Mouse (Mus musculus): ENCODE data around the gene Myh10. TPM values are rescaled to one million over a fixed set of nuclear protein-coding genes. Genes with fewer than 3 reads are reported as not detected.
A peak's percentile ranks its signal among the peaks of the same experiment; 100 is the strongest.
"Not testable (repeated sequence)": the region's sequence is repeated elsewhere in the genome, so short reads cannot be mapped to it uniquely, and the experiment has no call there.

The Myh10 gene
- total RNA-seq, 2 experiments from 2014 or later, result 12.7 to 20.7 TPM

DNA sequence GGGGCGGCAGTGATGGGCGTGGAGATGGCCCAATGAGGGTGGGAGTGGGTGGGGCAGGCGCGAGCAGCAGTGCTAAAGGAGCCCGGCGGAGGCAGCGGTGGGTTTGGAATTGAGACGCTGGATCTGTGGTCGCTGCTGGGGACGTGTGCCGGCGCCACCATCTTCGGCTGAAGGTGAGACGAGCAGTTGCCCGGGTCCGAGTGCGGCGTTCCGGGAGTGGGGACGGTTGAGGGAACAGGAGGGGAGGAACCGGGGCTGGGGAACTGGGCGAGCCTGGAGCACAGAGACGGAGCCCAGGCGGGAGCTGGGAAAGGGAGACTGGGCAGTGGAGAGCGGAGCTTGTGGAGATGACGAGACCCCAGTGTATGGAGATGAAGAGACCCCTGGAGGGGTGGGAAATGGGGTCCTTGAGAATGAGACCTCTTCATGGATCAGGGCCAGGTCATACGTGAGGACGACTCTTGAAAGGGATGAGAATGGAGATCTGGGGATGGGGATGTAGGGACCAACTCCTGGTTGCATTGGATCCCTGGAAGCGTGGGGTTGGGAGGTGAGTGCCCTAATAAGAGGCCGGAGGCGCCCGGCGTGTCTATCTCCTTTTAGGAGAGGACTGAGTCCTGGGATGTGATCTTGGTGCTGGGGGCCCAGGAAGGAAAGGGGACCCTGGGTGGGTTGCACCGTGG, 792 bp downstream of the Myh10 start:
- intact Hi-C loops (cut with DNase I), result no loop called here
- no peak for DNase-seq

DNA sequence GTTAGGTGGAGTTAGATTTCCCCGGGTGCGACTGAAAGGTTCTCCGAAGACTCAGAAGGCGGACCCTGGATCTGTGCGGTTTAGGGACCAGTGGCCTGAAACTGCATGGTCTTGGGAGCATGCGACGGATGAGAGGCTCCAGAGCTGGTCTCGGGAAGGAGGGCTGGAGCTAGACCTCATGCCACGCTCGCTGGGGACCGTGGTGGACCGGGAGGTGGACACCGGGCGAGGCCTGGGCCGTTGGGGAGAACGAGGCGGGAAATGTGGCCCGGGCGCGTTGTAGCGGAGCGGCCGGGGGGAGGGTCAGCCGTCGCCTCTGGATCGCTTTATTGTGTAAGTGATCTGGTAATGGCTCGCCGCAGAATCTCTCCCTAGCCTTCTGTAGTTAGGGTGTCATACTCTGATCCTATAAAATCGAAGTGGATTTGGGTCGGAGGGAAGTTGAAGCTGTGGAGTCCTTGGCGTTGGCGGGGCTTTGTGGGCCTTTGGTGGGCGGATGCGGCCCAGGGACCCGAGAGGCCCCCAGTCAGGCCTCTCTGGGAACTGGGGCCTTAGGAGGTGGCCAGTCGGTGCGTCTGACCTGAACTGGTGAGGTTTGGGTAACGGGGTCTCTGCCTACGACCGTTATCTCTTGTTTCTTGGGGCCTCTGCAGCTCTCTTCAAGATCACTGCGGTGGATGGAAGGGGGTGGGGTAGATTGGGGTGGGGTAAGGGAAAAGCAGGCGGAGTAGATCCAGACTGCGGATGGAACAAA, 1.5 kb downstream of the Myh10 start:
- intact Hi-C loops (cut with DNase I), result no loop called here
- DNase-seq, result peak in 1 of 2 experiments; percentile 32

DNA sequence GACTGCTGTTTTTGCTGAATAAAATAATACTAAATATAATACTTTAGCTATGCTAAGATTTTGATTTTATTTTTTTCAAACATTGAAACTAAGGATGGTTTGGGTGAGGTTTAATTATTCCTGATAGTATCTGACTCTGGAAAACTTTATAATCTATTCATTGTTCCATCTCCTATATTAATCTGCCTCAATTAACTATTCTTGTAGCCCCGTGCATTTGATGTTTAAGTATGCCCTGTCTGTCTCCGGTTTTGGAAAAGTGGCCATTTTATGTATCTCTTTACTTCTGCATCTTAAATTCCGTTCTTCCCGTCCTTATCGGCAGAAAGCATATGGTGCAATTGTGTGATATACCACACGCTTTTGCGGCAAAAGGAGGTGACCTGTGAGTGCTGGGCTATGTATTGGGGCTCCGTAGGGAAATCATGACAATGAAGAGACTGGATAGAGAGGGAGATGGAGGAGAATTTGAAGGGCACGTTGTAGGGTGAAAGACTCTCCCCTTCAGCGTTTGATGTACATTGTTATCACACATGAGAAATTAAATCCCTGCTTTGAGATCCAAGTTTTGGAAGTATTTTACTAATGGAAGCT, 2.2 kb downstream of the Myh10 start:
- intact Hi-C loops (cut with DNase I), result no loop called here
- DNase-seq, result no peak

DNA sequence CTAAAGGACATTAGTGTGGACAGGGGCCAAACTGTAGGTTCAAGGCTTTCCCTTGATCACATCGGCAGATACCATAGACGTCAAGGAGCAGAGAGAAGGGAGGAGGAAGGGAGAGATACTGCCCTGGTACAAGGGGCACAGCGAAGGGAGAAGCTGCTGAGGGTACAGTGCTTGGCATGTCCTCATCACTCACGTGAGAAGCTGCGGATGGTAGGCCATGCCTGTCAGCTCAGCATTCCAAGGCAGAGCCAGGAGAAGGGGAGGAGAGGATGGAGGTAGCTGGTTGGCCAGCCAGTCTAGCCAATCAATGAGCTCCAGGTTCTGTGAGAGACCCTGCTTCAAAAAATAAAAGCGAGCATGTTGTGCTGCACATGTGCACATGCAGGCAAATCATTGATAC, 11.0 kb downstream of the Myh10 start:
- intact Hi-C loops (cut with DNase I), result no loop called here

GRCm38 (mm10) chr11:68703360-68703759, 12.0 kb downstream of the Myh10 start:
- DNase-seq, result no peak
- intact Hi-C loops (cut with DNase I), result no loop called here

More for the DNA sequence above, 11.0 kb downstream of the Myh10 start:
- DNase-seq, result no peak

DNA sequence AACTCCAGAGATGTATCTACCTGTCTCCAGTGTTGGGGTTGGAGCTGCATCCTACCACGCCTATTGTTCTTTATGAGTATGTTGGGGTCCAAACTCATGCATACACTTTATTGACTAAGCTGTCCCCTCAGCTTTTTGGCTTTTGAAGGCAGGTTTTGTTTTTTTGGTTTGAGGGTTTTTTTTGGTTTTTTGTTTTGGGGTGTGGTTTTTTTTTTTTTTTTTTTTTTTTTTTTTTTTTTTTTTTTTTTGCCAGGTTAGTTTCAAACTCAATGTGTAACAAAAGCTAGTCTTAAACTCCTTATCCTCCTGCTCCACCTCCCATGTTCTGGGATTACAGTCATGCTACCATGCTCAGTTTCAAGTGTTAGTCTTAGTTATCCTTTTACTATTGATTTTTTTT, 12.9 kb downstream of the Myh10 start:
- no peak for DNase-seq
- intact Hi-C loops (cut with DNase I), result no loop called here

DNA sequence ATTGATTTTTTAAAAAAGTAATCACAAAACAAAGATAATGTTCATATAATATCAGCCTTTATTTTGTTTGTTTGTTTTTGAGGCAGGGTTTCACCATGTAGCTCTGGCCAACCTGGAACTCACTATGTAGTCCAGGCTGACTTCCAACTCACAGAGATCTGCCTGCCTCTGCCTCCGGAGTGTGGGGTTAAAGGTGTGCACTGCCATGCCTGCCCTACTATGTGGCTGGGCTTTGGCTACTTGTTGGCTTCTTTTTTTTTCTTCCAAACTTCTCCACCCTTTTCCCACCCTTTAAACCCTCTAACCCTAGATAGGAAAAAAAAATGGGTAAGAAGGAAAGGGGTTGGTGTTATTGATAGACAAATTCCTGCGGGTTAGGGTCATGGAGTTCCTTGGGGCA, 13.5 kb downstream of the Myh10 start:
- intact Hi-C loops (cut with DNase I), result loop anchor here (5.0 kb wide), 1 partner anchor 113 kb away; no protein-coding TSS in a partner anchor

GRCm38 (mm10) chr11:68706524-68707429, 15.4 kb downstream of the Myh10 start:
- intact Hi-C loops (cut with DNase I), result loop anchor here (5.0 kb wide), 1 partner anchor 114 kb away; no protein-coding TSS in a partner anchor
- DNase-seq, result no peak

More for the DNA sequence above, 13.5 kb downstream of the Myh10 start:
- no peak for DNase-seq

DNA sequence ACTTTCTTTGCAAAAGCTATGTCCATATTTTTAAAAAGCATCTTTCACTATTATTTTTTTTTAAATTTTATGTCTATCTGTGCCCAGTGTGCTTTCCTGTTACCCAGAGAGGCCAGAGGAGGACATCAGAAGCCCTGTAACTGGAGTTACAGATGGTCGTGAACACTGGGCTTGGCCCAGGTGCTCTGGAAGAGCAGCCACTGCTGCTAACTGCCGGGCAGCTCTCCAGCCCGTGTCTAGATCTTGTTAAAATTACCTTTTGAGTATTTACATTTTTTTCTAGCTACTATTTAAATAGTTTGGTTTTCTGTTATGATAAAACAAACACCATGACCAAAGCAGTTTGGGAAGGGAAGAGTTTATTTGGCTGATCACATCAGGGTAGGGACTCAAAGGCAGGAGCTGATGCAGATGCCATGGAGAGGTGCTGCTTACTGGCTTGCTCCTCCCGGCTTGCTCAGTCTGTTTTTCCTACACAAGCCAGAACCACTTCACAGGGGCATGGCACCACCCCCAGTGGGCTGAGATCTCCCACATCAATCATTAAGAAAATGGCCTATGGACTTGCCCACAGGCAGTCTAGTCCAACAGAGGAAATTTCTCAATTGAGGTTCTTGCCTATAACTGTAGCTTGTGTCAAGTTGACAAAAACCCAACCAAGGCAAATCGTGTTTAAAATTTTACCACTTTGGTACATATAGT, 16.7 kb downstream of the Myh10 start:
- no peak for DNase-seq
- intact Hi-C loops (cut with DNase I), result loop anchor here (5.0 kb wide), 1 partner anchor 116 kb away; no protein-coding TSS in a partner anchor

- intact Hi-C loops (cut with DNase I), result no loop called here
- no peak for DNase-seq
Observed at GRCm38 (mm10) chr11:68716167-68716566, 24.8 kb downstream of the Myh10 start.

DNA sequence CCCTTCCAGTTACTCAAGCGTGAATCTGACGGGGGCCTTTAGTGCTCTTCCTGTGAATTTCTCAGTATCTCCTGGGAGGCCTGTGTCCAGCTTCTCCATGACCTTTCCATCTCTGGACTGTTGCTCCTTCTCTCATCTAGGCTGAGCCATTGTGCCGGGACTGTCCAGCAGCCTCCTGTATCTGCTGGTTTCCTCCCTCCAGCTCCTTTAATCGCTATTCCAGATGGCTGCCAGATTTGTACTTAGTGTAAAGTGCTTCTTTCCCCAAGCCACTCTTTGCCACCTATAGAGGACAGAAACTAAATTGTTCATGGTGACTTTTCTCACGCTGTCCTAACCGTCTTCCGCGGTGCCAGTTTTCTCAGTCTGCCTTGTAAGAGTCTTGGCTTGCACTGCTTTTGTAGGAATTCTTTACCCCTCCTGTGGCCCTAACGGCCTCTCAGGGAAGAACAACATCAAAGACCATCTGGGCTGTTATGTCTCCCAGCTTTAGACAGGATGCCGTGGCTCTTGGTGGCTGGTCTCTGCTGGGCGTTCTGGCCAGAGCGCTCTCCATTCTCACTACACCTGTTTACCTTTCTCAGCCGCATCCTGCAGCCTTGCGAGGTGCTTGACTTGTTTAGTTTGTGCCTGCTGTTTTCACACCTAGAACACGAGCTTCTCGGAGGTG, 25.9 kb downstream of the Myh10 start:
- DNase-seq, result no peak
- intact Hi-C loops (cut with DNase I), result no loop called here

DNA sequence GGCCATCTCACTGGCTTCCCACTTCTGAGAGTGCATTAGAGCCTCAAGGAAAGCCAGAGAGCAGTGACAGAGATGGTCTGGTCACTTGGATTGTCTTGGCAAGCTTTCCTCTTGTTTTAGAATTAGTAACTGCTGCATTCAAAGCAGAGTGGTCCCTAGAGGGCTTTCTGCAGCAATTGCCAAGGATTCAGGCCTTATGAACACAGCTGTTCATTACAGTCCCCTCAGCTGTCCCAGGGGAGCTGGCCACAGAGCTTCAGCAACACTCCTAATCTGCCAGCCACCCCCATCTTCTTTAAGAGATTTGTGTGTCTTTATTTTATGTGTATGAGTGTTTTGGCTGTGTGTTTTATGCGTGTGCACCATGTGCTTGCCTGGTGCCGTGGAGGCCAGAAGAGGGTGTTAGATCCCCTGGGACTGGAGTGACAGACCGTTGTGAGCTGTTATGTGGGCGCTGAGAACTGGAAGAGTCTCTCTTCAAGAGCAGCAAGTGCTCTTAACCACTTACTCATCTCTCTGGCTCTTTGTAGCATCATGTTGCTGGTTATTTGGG, 27.8 kb downstream of the Myh10 start:
- peak; percentile 35 to 57 for DNase-seq
- intact Hi-C loops (cut with DNase I), result no loop called here

DNA sequence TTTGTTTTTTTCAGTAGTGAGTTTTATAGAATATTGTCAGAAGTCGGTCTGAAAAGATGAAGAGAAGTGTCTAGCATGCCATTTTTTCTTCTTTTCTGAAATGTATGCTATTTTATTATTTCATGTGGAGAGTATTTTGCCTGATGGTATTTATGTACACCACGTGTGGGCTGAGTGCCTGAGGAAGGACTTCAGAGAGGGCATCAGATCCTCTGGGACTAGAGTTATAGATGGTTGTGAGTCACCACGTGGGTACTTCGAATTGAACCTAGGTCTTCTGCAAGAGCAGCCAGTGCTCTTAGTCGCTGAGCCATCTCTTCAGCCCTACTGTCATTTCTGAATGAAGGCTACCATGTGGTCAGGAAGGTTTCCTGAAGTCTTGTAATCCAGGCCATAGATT, 28.4 kb downstream of the Myh10 start:
- intact Hi-C loops (cut with DNase I), result no loop called here
- DNase-seq, result no peak

DNA sequence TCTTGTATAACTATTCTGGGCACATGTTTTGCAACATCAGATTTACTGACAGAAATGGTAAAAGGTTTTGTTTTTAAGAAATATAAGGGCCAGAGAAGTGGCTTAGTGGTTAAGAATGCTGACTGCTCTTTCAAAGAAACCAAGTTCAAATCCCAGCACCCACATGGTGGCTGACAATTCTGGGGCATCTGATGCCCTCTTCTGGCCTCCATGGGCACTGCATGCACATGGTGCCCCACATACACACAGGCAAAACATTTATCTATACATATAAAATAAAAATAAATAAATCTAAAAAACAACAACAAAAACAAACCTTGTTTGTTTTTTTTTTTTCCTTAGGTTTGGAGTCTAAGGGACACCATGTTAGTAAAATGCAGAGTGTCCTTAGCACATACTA, 32.8 kb downstream of the Myh10 start:
- no peak for DNase-seq
- intact Hi-C loops (cut with DNase I), result no loop called here

DNA sequence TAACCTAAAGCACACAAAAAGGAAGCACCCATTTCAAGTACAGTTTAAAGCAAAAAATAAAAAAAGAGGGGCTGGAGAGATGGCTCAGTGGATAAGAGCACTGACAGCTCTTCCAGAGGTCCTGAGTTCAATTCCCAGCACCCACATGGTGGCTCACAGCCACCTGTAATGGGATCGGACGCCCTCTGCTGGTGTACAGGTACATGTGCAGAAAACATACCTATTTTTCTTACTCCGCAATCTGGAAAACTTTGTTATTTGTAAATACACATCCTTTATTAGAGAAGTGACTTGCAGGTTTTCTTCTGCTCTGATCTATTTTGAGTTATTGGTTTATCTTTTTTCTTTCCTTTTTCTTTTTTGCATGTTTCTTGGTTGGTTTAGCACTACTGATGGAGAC, 37.3 kb downstream of the Myh10 start:
- DNase-seq, result no peak
- intact Hi-C loops (cut with DNase I), result loop anchor here (5.0 kb wide), 1 partner anchor 161 kb away; no protein-coding TSS in a partner anchor

- intact Hi-C loops (cut with DNase I), result no loop called here
- DNase-seq, result no peak
Observed at GRCm38 (mm10) chr11:68730792-68731191, 39.4 kb downstream of the Myh10 start.

DNA sequence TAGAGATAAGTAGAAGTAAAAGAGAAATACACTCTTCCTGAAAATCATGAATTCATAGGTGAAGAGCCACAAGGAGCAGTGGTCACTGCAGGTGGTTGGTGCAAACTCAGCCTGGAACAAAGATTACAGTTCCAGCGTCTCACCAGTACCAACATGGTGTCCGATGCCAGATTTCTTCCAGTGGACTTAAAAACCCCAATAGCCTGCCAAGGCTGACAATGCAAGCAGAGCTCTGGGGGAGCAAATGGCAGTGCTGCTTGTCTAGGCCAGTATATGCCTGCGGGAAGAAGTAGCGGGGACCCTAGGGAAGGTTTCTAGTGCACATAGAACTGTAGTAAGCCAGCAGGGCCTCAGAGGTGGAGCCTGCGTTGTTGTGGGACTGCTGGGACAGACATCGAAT, 40.7 kb downstream of the Myh10 start:
- DNase-seq, result no peak
- intact Hi-C loops (cut with DNase I), result no loop called here

GRCm38 (mm10) chr11:68733401-68733800, 42.0 kb downstream of the Myh10 start:
- DNase-seq; intact Hi-C loops (cut with DNase I): not testable (repeated sequence)

DNA sequence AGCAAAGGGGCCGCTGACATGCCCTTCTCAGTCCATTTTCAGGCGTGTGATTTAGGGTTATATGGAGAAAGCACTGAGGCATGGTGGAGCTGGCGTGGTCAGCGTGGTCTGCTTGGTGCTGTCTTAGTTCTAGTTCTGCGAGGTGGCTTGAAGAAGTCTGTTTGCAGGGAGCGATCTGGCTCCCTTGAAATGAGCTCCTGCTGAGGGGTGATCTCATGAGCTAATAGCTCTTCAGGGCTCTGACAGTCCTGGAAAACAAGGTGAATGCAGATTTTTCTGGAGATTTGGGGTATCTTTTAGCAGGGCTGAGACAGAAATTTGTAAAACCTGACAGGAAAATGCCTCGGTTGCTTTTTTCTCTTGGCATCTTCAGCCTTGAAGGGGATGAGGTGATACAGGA, 48.1 kb downstream of the Myh10 start:
- intact Hi-C loops (cut with DNase I), result no loop called here
- DNase-seq, result no peak

Measured in gastrocnemius, postnatal 36 days (tissue).